Mouse (Mus musculus) megakaryocyte, adult 5-6 weeks (primary cell): ENCODE measurements around the gene 4933421I07Rik. TPM values are rescaled to one million over a fixed set of nuclear protein-coding genes. Genes with fewer than 3 reads are reported as not detected.

ENCODE experiments used
- ATAC-seq: 2 replicates; pipeline ENCODE4 v1.8.0; 2016; ENCODE audit warnings: mild to moderate bottlenecking, inconsistent platforms; ENCODE audit not compliant: poor library complexity, severe bottlenecking
- total RNA-seq, 2 experiments: library from RNA; stranded (forward) in 1 of 2; stranded (reverse) in 1 of 2; fragments of 153-499, 151-499 nt in 1 of 2; fragments of 221-1000, 200-1000 nt in 1 of 2; gene quantifications; 2 replicates each; pipeline versions ENCODE4 v1.2.3 to v1.2.4; 2015 to 2017

4933421I07Rik gene
- total RNA-seq (2015) (0.38 TPM in 1 of 2 replicates, not detected in the other), total RNA-seq (2017) (not detected in 2 replicates)

- ATAC-seq: no peak
These were observed at the start of gene 4933421I07Rik for GRCm38 (mm10) chr7:42447850-42448249. Gene 4933421I07Rik (minus strand): TSS chr7:42448120.

DNA sequence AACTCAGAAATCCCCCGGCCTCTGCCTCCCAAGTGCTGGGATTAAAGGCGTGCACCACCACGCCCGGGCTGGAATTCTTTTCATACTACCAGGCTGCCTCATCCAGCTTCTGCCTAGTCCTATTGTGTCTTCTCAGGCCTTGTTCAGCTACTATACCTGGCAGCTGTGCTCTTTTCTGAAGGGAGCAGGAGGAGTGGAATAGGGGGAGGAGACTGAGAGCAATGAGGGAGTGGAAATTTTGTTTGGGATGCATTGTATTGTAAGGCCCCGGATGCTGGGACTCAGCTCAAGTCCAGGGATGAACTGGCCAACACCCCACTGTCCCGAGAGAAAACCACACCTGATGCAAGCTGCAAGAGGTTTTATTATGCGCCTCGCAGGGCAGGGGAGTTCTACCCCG is 49.4 kb upstream of the 4933421I07Rik start:
- no peak for ATAC-seq

- peak; percentile 41; the same call in 1 of the 2 replicates for ATAC-seq
These were observed 48.3 kb upstream of the 4933421I07Rik start for GRCm38 (mm10) chr7:42496202-42496601.

DNA sequence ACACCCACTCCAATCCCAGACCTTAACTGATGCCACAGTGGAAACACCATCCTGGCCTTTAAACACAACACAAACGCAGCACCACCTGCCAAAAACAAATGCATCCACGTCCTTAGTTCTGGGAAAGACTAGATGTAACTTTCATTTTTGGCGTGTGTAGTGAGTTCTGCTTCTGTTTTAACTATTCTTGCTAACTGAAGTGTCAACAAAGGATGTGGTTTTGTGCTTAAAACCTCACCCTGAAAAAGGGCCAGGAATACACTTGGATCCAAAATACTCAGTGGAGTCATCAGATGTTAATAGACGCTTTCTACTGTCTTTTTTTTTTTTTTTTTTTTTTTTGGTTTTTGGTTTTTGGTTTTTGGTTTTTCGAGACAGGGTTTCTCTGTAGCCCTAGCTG is 42.9 kb upstream of the 4933421I07Rik start:
- ATAC-seq: peak; percentile 71

GRCm38 (mm10) chr7:42490358-42490757 is 42.4 kb upstream of the 4933421I07Rik start:
- peak; percentile 77 for ATAC-seq

- no peak for ATAC-seq
These were observed 6.7 kb upstream of the 4933421I07Rik start for GRCm38 (mm10) chr7:42454640-42455039.

GRCm38 (mm10) chr7:42450618-42451017 is 2.7 kb upstream of the 4933421I07Rik start:
- peak; percentile 59; the same call in 1 of the 2 replicates for ATAC-seq

- no peak for ATAC-seq
These were observed 568 bp downstream of the 4933421I07Rik start for GRCm38 (mm10) chr7:42447352-42447751.

Other genes with a start within 250 kb of the 4933421I07Rik start
- gene Vmn2r61, start 188.1 kb downstream of the 4933421I07Rik start, total RNA-seq (2015): not detected in 2 replicates
- gene Vmn2r61, start 188.1 kb downstream of the 4933421I07Rik start, total RNA-seq (2017): not detected in 2 replicates
- gene Zfp141, start 57.6 kb upstream of the 4933421I07Rik start, total RNA-seq (2015): 11.5 and 12.5 TPM in 2 replicates
- gene Zfp141, start 57.6 kb upstream of the 4933421I07Rik start, total RNA-seq (2017): 12.0 and 14.3 TPM in 2 replicates
- gene Gm21028, start 130.5 kb upstream of the 4933421I07Rik start, total RNA-seq (2015): not detected in 2 replicates
- not detected in 2 replicates for gene Gm21028, start 130.5 kb upstream of the 4933421I07Rik start, total RNA-seq (2017)
- not detected in 2 replicates for gene Zfp977, start 144.4 kb upstream of the 4933421I07Rik start, total RNA-seq (2015)
- 0.26 TPM in 1 of 2 replicates, not detected in the other for gene Zfp977, start 144.4 kb upstream of the 4933421I07Rik start, total RNA-seq (2017)
- gene Zfp976, start 194.5 kb upstream of the 4933421I07Rik start, total RNA-seq (2015): 0.52 and 1.2 TPM in 2 replicates
- 0.40 and 0.85 TPM in 2 replicates for gene Zfp976, start 194.5 kb upstream of the 4933421I07Rik start, total RNA-seq (2017)
- 1.8 and 3.2 TPM in 2 replicates for gene Zfp975, start 244.6 kb upstream of the 4933421I07Rik start, total RNA-seq (2015)
- gene Zfp975, start 244.6 kb upstream of the 4933421I07Rik start, total RNA-seq (2017): 2.0 and 2.3 TPM in 2 replicates